Mouse (Mus musculus): ENCODE measurements at regions not wholly inside any gene's neighbourhood (a gene's known extent, or its start where the extent isn't known, plus 50 kb on each side); places are given as distances from the start of the nearest gene placed in this dataset.

- peaks cover 6% of the 10 kb centered on the region; the same call in 1 of the 2 replicates for H3K4me1 ChIP-seq (ENCODE audit: control insufficient read depth, insufficient read depth, low read length)
- no peak overlapping the region for H3K4me3 ChIP-seq (ENCODE audit: insufficient read depth, low read length)
- TF ChIP-seq POLR2A (IDR thresholded peaks at IDR 0.05; ENCODE audit: low read depth, low read length) (no peak), CTCF (IDR thresholded peaks at IDR 0.05; ENCODE audit: borderline replicate concordance, insufficient read depth, low read length) (no peak)
- no peak overlapping the region for H3K27ac ChIP-seq (ENCODE audit: insufficient read depth, low read length)
Measured at GRCm38 (mm10) chr15:85650241-85650640, 68.0 kb upstream of the Wnt7b start.

GRCm38 (mm10) chr15:85651718-85652420, 69.6 kb upstream of the Wnt7b start:
- Histone ChIP-seq H3K27ac (ENCODE audit: insufficient read depth, low read length) (no peak overlapping the region), H3K4me1 (ENCODE audit: control insufficient read depth, insufficient read depth, low read length) (peaks cover 6% of the 10 kb centered on the region; the same call in 1 of the 2 replicates), H3K4me3 (ENCODE audit: insufficient read depth, low read length) (no peak overlapping the region)
- TF ChIP-seq POLR2A (IDR thresholded peaks at IDR 0.05; ENCODE audit: low read depth, low read length) (no peak), CTCF (IDR thresholded peaks at IDR 0.05; ENCODE audit: borderline replicate concordance, insufficient read depth, low read length) (no peak)

DNA sequence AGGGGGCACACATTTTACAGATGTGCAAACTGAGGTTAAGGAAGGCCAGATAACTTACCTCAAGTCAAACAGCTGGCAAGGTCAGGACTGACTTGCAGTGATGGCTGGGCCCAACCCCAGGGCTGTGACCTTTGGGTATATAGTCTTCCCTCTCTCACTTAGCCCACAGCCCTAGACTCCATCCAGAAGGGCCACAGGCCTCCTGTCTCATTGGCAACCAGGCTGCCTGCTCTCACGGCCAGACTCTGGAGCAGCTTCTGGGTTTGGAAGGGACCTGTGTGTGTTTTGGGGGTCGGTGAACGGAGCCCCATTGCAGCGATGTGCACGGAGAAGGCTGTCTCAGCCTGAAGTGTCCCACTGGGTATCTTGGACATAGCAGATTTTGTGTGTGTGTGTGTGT, 70.2 kb upstream of the Wnt7b start:
- Histone ChIP-seq H3K4me3 (ENCODE audit: insufficient read depth, low read length) (no peak overlapping the region), H3K27ac (ENCODE audit: insufficient read depth, low read length) (no peak overlapping the region), H3K4me1 (ENCODE audit: control insufficient read depth, insufficient read depth, low read length) (peaks cover 5% of the 10 kb centered on the region; the same call in 1 of the 2 replicates)
- no peak for TF ChIP-seq POLR2A (IDR thresholded peaks at IDR 0.05; ENCODE audit: low read depth, low read length)
- no peak for TF ChIP-seq CTCF (IDR thresholded peaks at IDR 0.05; ENCODE audit: borderline replicate concordance, insufficient read depth, low read length)

GRCm38 (mm10) chr15:85652871-85653337, 70.6 kb upstream of the Wnt7b start:
- Histone ChIP-seq H3K4me3 (ENCODE audit: insufficient read depth, low read length) (no peak overlapping the region), H3K4me1 (ENCODE audit: control insufficient read depth, insufficient read depth, low read length) (peaks cover 3% of the 10 kb centered on the region; the same call in 1 of the 2 replicates), H3K27ac (ENCODE audit: insufficient read depth, low read length) (peak overlapping the region; percentile 23; the same call in 1 of the 2 replicates)
- TF ChIP-seq CTCF (IDR thresholded peaks at IDR 0.05; ENCODE audit: borderline replicate concordance, insufficient read depth, low read length): no peak
- no peak for TF ChIP-seq POLR2A (IDR thresholded peaks at IDR 0.05; ENCODE audit: low read depth, low read length)

GRCm38 (mm10) chr15:85653421-85654401, 71.4 kb upstream of the Wnt7b start:
- H3K4me1 ChIP-seq (ENCODE audit: control insufficient read depth, insufficient read depth, low read length): no peaks in the 10 kb centered on the region
- peak; percentile 84 for TF ChIP-seq POLR2A (IDR thresholded peaks at IDR 0.05; ENCODE audit: low read depth, low read length)
- TF ChIP-seq CTCF (IDR thresholded peaks at IDR 0.05; ENCODE audit: borderline replicate concordance, insufficient read depth, low read length): no peak
- H3K27ac ChIP-seq (ENCODE audit: insufficient read depth, low read length): peak overlapping the region; percentile 88
- H3K4me3 ChIP-seq (ENCODE audit: insufficient read depth, low read length): peak overlapping the region; percentile 46

DNA sequence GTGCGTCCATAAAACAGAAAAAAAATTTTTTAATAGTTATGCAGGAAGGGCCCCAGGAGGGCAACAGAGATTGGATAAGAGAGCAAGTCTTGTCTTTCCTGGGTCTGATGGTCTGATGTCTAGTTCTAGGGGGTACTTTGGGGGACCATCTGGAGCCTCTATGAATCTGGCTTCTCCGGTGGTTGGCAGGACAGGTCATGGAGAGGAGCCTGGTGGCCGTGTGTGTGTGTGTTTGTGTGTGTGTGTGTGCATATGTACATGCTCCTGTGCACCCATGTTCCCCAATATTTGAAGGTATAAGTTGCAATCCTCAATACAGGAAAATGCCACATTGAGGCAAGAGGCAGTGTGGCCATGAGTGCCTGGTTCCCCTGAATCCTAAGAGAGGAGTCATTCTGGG, 72.5 kb upstream of the Wnt7b start:
- H3K4me3 ChIP-seq (ENCODE audit: insufficient read depth, low read length): no peak overlapping the region
- no peaks in the 10 kb centered on the region for H3K4me1 ChIP-seq (ENCODE audit: control insufficient read depth, insufficient read depth, low read length)
- TF ChIP-seq POLR2A (IDR thresholded peaks at IDR 0.05; ENCODE audit: low read depth, low read length): no peak
- no peak for TF ChIP-seq CTCF (IDR thresholded peaks at IDR 0.05; ENCODE audit: borderline replicate concordance, insufficient read depth, low read length)
- H3K27ac ChIP-seq (ENCODE audit: insufficient read depth, low read length): no peak overlapping the region

DNA sequence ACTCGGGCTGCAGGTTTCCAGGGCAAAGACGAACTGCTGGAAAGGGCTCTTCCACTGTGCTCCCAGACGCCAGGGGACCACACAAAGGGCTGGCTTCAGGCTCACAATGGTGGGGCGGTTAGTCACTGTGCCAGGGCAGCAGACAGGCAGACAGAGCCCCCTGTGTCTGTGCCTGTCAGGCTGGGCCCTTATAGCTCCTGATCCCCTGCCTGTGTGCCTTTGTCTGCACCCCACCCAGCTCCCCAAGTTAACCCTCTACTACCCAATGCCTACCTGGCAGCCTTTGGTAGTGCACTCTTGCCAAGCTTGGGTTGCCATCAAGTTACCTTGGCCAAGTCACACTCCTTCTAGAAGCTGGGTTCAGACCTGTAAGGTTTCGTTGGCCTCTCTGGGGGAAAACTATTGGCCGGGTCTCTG, 73.5 kb upstream of the Wnt7b start:
- no peak overlapping the region for H3K4me3 ChIP-seq (ENCODE audit: insufficient read depth, low read length)
- H3K4me1 ChIP-seq (ENCODE audit: control insufficient read depth, insufficient read depth, low read length): no peaks in the 10 kb centered on the region
- H3K27ac ChIP-seq (ENCODE audit: insufficient read depth, low read length): no peak overlapping the region
- TF ChIP-seq CTCF (IDR thresholded peaks at IDR 0.05; ENCODE audit: borderline replicate concordance, insufficient read depth, low read length): no peak
- TF ChIP-seq POLR2A (IDR thresholded peaks at IDR 0.05; ENCODE audit: low read depth, low read length): no peak

- Histone ChIP-seq H3K4me3 (ENCODE audit: insufficient read depth, low read length) (no peak overlapping the region), H3K4me1 (ENCODE audit: control insufficient read depth, insufficient read depth, low read length) (no peaks in the 10 kb centered on the region), H3K27ac (ENCODE audit: insufficient read depth, low read length) (no peak overlapping the region)
- TF ChIP-seq POLR2A (IDR thresholded peaks at IDR 0.05; ENCODE audit: low read depth, low read length) (no peak), CTCF (IDR thresholded peaks at IDR 0.05; ENCODE audit: borderline replicate concordance, insufficient read depth, low read length) (no peak)
Measured at GRCm38 (mm10) chr15:85656852-85657251, 74.6 kb upstream of the Wnt7b start.

DNA sequence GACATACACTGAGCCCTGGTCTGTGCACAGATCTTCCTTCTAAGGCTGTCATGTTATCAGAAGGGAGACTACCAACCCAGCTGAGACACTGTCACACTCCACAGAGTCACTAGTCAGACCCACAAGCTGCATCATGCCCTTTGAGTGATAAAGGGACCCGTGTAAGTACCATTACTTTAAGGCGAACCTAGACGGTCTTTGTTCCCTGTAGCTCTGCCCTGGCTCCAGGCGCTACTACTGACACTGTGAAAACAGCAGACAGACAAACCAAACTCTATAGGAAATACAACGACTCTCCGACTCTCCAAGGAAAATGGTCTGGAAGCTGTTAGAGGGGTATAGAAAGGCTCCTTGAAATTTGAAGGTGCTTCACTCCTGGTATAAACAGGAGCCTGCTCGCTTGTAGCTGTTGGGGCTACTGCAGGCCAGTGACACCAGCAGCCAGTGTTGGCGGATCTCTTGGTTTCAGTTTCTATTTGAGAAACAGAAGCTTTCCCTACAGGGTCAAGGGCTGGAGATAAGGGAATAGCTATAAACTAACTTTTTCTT, 75.2 kb upstream of the Wnt7b start:
- Histone ChIP-seq H3K4me3 (ENCODE audit: insufficient read depth, low read length) (no peak overlapping the region), H3K27ac (ENCODE audit: insufficient read depth, low read length) (no peak overlapping the region), H3K4me1 (ENCODE audit: control insufficient read depth, insufficient read depth, low read length) (no peaks in the 10 kb centered on the region)
- TF ChIP-seq POLR2A (IDR thresholded peaks at IDR 0.05; ENCODE audit: low read depth, low read length): no peak
- no peak for TF ChIP-seq CTCF (IDR thresholded peaks at IDR 0.05; ENCODE audit: borderline replicate concordance, insufficient read depth, low read length)
